Mouse (Mus musculus) ES-Bruce4 (cell line): Measurements from ENCODE around the gene Gm8765.
"Not testable (repeated sequence)": the region's sequence is repeated elsewhere in the genome, so short reads cannot be mapped to it uniquely, and the experiment has no call there.

Experiments
- CTCF ChIP-seq: IDR thresholded peaks from one replicate; pipeline ENCODE4 v1.8.1; 2011; ENCODE audit warnings: low read depth, low read length
- EP300 ChIP-seq: IDR thresholded peaks from 2 replicates; pipeline ENCODE4 v1.6.1; 2011; ENCODE audit warnings: low read depth, low read length; ENCODE audit not compliant: insufficient read depth
- POLR2A ChIP-seq: IDR thresholded peaks from one replicate; pipeline ENCODE4 v1.8.1; 2011; ENCODE audit warnings: low read length; ENCODE audit not compliant: insufficient read depth

- TF ChIP-seq POLR2A, EP300, CTCF: not testable (repeated sequence)
Measured at GRCm38 (mm10) chr13:50698012-50698411, at the start of gene Gm8765.
